Mouse (Mus musculus) erythroblast, embryonic 14.5 days (primary cell): ENCODE data around the gene Drg1.

Experiments
- GATA1 ChIP-seq: IDR thresholded peaks from 2 replicates; pipeline ENCODE4 v1.6.1; 2012; ENCODE audit warnings: low read length, inconsistent platforms, mixed read lengths
- TAL1 ChIP-seq: IDR thresholded peaks from 3 replicates; pipeline ENCODE4 v1.6.1; 2012; ENCODE audit warnings: low read length, inconsistent platforms, mixed read lengths

DNA sequence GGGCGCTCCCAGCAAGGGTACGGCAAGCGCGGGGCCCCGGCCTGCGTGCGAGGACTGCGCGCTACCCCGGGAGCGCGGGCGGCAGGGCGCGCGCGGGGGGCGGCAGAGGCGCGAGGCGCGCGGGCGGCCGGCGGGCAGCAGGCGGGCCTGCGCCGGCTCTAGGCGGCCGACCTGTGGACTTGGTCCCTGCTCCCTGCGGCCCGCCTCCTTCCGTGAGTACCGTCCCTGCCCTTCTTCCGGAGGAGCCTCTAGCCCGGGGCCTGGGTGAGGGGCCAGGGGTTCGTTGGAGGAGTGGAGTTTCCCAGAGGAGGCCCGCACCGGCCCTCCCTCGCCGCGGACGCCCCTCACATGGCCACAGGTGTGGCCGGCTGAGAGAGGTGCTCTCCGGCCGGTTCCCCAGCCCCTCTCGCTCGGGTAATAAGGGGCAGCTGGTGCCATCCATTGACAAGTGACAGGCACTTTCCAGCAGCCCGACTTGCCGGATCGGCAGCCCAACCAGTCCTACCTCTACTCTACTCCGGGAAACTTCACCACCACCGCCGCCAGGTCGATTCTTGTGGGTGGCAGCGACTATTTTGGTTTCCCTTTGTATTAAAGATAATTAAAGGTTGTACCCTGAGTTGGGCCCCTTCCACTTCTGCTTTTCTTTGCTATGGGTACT, 63.3 kb downstream of the Drg1 start:
- TF ChIP-seq TAL1: no peak
- TF ChIP-seq GATA1: no peak
